Mouse (Mus musculus) ES-Bruce4 (cell line): ENCODE measurements around the gene U2af1.

Experiments
- CTCF ChIP-seq: IDR thresholded peaks from one replicate; pipeline ENCODE4 v1.8.1; 2011; ENCODE audit warnings: low read depth, low read length
- EP300 ChIP-seq: IDR thresholded peaks from 2 replicates; pipeline ENCODE4 v1.6.1; 2011; ENCODE audit warnings: low read depth, low read length; ENCODE audit not compliant: insufficient read depth

- TF ChIP-seq CTCF (no peak), EP300 (no peak)
Measured at GRCm38 (mm10) chr17:31637866-31638570, 20.7 kb downstream of the U2af1 start.
